Mouse (Mus musculus) frontal cortex, postnatal 14 days (tissue): ENCODE data around the gene Rims3.

Experiments used
- DNase-seq, 2 experiments: peaks; one replicate each; pipeline ENCODE4 v3.0.0; 2022; ENCODE audit warnings: low spot score in 2 of 2

The Rims3 gene

GRCm38 (mm10) chr4:120854588-120855319 is at the start of gene Rims3:
Gene Rims3 (plus strand): TSS chr4:120854816.
- no peak for DNase-seq

- no peak for DNase-seq
Observed at GRCm38 (mm10) chr4:120805816-120806215, 48.8 kb upstream of the Rims3 start.

DNA sequence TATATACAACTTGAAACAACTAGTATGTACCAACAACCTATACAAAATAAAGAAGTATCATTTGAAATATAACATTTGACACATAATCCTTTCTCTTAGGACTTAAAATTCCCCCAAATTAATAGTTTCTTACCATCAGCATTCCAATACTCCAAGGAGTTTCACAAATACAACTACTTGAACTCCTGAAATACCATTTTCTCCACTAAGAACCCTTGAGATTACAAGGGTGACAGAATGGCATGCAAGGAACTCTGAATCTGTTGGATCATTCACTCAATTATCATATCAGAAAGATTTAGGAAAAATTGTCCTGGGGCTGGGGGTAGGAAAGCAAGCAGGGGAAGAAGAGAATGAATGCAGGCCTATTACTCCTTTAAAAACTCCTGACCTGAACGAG is 40.9 kb upstream of the Rims3 start:
- DNase-seq: no peak

DNA sequence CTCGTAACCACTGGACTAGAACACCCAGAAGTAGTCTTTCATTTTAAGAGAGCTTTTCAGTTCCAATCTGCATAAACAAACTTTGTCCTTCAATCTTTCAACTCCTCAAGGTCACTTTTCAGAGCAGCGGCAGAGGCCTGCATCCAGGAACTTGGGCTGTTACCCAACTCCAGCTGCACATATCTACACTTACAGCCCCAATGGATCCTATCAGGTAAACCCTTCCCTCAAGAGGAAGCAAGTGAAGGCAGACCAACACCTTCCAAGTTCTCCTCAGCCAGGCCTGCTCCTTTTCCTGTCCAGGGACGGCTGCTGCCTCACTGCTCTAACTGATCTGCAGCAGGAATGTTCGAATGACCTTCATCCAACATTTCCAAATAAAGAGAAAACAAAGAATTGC is 40.4 kb upstream of the Rims3 start:
- no peak for DNase-seq

GRCm38 (mm10) chr4:120815163-120815562 is 39.5 kb upstream of the Rims3 start:
- DNase-seq: no peak

GRCm38 (mm10) chr4:120815622-120816334 is 38.8 kb upstream of the Rims3 start:
- peak; percentile 71 to 75 for DNase-seq

- no peak for DNase-seq
Observed at GRCm38 (mm10) chr4:120817002-120817774, 37.4 kb upstream of the Rims3 start.

DNA sequence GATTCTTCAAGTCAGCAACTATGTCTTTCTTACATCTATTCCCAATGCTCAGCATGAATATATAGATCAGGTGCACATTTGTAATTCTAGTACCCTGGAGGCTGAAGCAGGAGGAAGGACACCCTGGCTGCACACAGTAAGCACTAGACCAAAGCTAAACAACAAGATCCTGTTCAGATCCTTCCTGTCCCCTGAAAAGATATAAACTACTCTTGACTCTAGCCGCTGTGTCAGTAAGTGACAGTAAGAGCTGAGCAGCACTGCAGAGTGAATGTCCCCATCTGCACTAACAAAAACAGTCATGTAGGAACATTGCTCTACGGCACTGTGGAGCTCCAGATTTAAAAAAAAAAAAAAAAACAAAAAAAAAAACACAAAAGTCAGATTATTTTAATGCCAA is 36.7 kb upstream of the Rims3 start:
- no peak for DNase-seq

DNA sequence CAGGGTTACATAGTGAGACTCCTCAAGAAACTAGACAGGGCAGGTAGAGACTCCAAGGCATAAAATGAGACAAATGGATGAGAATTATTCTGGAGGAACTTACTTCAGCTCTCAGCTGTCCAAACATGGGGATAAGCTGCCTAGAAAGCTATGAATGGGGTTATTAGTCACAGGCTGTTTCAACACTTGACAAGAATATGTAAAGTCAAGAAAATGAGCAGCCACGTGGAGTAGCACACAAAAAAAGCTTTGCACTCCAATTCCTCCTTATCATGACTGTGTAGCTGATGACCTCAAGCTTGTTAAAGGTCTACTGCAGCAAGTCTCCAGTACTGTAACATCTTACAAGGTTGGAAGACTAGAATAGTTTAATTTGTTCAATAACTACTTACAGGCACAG is 35.3 kb upstream of the Rims3 start:
- DNase-seq: no peak

DNA sequence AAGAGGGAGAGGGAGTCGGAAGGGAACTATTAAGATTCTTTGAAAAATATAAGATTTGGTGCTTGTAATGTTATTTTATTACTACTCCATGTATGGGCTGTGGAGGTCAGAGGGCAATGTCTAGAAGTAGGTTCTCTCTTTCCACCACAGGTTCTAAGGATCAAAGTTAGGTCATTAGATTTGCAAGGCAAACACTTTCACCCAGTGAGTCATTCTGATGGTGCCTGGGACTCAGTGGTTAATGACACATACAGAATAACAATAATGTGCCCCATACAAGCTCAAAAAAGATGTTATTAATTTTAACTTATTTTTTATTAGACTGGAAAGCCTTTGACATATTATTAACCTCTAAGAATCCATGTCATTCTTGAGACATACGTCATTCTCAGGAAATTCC is 34.7 kb upstream of the Rims3 start:
- no peak for DNase-seq

DNA sequence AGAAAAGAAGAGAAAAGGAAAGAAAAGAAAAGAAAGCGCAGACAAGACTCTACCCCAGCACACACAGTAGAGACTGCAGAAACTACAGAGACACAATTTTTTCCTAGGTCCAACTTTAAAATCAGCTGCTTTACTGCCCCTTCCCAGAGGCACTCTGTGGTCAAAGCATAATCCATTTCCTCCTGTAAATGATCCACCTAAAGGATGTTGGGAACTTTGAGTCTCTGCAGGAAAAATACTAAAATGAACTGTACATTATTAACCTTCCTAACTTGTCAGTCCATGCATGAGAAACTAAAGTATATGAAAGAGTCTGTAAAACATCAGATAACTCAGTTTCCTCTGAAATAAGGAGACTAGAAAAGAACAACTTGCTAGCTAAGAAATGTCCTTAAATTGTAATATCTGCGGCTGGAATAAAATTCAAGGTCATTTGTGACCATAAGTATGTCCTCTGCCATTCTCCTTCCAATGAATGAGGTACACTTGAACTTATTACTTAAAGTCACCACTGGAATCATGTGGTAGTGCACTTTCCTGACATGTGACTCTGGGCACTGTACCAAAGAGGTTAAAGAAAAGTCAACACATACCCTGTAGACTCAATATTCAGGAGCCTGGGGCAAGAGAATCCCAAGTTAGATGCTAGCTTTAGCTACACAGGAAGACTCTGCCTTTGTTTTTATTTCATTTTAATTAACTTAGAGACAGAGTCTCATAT is 32.3 kb upstream of the Rims3 start:
- no peak for DNase-seq

DNA sequence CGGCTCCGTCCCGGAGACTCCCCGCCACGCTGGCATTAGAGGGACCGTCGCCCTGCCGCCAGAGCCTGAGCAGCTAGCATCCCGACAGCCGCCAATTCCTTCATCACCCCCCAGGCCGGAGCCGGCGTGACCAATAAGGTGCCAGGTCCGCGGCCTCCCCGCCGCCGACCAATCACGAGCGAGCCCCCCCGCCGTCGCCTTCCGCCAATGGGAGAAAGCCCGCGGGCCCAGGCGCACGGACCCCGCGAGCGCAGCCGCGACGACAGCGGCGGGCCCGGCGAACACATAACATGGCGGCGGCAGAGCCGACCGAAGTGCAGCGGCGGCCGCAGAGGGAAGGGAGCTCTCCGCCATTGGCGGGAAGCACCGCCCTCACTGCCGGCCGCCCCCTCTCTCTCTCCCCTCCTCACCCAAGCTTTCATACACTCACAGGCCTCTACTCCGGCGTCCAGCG is 29.5 kb upstream of the Rims3 start:
- DNase-seq: peak; percentile 89 to 93

- DNase-seq: peak; percentile 93 to 97
Observed at GRCm38 (mm10) chr4:120825577-120826326, 28.9 kb upstream of the Rims3 start.

- DNase-seq: no peak
Observed at GRCm38 (mm10) chr4:120826418-120826817, 28.2 kb upstream of the Rims3 start.

DNA sequence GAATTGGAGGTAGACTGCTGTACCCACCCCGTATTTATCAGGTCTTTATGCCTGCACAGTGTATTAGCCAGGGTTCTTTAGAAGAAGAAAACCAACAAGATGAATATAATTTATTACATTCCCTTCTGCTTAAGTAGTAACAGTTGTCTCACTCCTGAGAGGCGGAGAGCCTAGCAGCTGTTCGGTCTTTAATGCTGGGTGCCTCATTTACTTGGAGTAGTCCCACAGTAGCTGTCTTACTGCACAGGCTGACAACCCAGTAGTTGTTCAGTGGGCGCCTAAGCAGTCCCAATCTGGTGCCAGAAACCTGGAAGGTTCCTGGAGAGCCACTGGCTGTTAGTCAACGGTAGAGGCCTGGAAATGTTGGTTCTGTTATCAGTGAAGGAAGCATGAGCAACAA is 23.8 kb upstream of the Rims3 start:
- no peak for DNase-seq

DNA sequence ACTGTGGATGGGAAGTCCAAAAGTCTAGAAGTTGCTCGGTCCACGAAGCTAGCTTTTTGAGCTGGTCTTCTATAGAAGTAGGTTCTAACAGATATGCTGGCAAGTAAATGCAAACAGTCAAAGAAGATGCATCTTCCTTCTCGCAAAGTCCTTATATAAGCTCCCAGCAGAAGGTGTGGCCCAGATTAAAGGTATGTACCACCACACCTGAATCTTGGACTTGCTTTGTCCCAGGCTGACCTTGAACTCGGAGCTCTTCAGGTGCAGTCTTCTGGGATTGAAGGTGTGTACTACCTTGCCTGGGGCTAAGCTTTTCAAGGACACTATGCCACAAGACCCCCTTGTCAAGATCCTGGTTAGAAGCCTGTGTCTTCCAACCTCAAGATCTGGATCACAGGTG is 23.1 kb upstream of the Rims3 start, which contains the start of gene Nfyc:
Gene Nfyc (minus strand): TSS at position 101 of the 400 bp plus-strand sequence.
- DNase-seq: no peak

DNA sequence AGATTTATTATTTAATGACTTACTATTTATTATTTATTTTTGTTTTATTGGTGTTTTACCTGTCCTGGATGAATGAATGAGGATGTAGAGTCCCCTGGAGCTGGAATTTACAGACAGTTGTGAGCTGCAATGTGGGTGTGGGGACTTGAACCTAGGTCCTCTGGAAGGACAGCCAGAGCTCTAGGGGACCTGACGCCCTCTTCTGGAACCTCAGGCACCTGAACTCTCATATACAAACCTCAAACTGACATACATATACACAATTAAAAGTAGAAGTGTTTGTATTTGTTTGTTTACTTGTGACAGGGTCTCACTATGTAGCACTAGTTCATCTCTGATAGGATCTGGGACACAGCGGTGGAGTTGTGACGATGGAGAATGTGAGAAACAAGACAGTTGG is 13.3 kb upstream of the Rims3 start:
- no peak for DNase-seq

DNA sequence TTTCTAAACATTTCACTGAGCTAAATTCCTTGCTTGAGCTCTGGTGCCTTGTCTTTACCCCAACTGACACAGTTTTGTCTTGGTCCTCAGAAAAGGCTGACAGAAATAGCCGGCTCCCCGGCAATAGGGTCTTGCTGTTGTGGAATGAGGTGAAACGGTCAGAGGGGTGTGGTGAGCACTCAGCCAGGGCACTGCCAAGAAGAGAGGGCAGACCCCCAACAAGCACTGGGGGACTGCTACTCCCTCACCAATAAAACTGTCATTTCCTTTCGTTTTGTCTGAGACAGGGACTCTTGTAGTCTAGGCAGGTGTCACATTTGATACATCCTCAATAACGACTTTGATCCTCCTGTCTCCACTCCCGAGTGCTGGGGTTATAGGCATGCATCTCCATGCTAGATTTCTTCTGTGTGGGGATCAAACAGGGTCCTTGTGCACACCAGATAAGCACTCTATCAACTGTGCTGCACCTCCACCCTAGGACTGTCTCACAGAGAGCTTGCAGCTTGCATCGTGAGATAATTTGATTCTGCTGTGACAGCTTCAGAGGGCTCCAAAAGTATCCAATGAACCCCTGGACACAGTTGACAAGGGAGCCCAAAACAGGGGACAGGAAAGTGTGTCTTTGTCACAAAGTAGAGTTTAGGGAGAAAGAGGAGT is 10.1 kb upstream of the Rims3 start:
- no peak for DNase-seq

- DNase-seq: no peak
Observed at GRCm38 (mm10) chr4:120845098-120845497, 9.5 kb upstream of the Rims3 start.

DNA sequence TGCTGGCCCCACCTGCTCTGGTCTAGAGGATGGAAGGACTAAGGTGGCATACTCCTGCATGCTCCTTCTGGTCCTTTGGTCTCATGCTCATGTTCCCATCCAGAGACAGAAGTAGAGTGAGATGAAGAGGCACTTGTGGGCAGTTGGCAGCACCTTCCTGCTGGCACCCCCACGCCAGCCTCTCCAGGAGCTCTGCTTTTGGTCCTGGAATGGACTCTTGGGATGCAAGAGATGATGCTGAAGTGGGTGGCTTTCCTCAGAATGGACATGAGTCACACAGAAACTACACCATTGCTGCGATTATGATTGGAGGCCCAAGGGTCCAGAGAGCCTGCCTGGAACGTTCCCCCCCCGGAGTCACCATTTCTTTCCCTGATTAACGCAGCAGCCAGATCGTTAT is 5.7 kb upstream of the Rims3 start:
- no peak for DNase-seq

DNA sequence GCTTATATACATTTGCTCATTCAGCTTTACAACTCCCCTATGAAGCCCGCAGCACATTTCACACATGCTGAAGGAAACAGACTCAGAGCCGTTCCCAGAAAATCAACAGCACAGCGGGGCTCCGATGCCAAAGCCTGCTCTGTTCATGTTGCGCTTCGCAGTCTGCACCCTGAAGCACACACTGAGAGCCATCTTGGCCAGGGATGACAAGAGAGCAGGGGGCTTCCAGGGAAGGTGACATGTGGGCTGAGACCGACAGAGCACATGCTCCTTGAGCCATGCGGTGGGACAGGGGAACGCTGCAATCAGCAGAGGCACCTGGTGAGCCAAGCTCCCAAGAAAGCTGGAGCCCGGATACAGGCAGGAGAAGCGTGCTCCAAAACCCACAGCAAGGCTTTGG is 5.2 kb upstream of the Rims3 start:
- DNase-seq: no peak
